Mouse (Mus musculus) c-Kit-negative CD71-positive TER-119-positive erythroid progenitor cells, embryonic 14.5 days (primary cell): Measurements from ENCODE around the gene Ankrd44.

Experiments
- DNase-seq: peaks from one replicate; pipeline ENCODE4 v3.0.0-alpha.2; 2013; ENCODE audit warnings: low read depth, low spot score

The Ankrd44 gene

GRCm38 (mm10) chr1:54922707-54923106 is 3.5 kb downstream of the Ankrd44 start:
- no peak for DNase-seq

- no peak for DNase-seq
These were observed 4.1 kb downstream of the Ankrd44 start for GRCm38 (mm10) chr1:54922025-54922574.

- no peak for DNase-seq
These were observed 6.1 kb downstream of the Ankrd44 start for GRCm38 (mm10) chr1:54920132-54920531.

GRCm38 (mm10) chr1:54916456-54916855 is 9.7 kb downstream of the Ankrd44 start:
- no peak for DNase-seq

GRCm38 (mm10) chr1:54914387-54914786 is 11.8 kb downstream of the Ankrd44 start:
- no peak for DNase-seq

- no peak for DNase-seq
These were observed 12.8 kb downstream of the Ankrd44 start for GRCm38 (mm10) chr1:54913379-54913873.

- no peak for DNase-seq
These were observed 13.2 kb downstream of the Ankrd44 start for GRCm38 (mm10) chr1:54913063-54913335.

GRCm38 (mm10) chr1:54912290-54913062 is 13.7 kb downstream of the Ankrd44 start:
- DNase-seq, result no peak

GRCm38 (mm10) chr1:54911256-54911610 is 15.0 kb downstream of the Ankrd44 start:
- no peak for DNase-seq

- DNase-seq, result no peak
These were observed 15.5 kb downstream of the Ankrd44 start for GRCm38 (mm10) chr1:54910489-54911255.

GRCm38 (mm10) chr1:54908786-54909185 is 17.4 kb downstream of the Ankrd44 start:
- DNase-seq, result no peak

GRCm38 (mm10) chr1:54907066-54907639 is 19.0 kb downstream of the Ankrd44 start:
- no peak for DNase-seq

- no peak for DNase-seq
These were observed 19.9 kb downstream of the Ankrd44 start for GRCm38 (mm10) chr1:54906322-54906721.

GRCm38 (mm10) chr1:54905632-54906031 is 20.6 kb downstream of the Ankrd44 start:
- no peak for DNase-seq

- no peak for DNase-seq
These were observed 22.0 kb downstream of the Ankrd44 start for GRCm38 (mm10) chr1:54904165-54904564.

- DNase-seq, result no peak
These were observed 23.4 kb downstream of the Ankrd44 start for GRCm38 (mm10) chr1:54902689-54903246.

- DNase-seq, result no peak
These were observed 25.1 kb downstream of the Ankrd44 start for GRCm38 (mm10) chr1:54901084-54901483.

GRCm38 (mm10) chr1:54899247-54899646 is 26.9 kb downstream of the Ankrd44 start:
- no peak for DNase-seq

GRCm38 (mm10) chr1:54898656-54899084 is 27.5 kb downstream of the Ankrd44 start:
- no peak for DNase-seq

- no peak for DNase-seq
These were observed 28.5 kb downstream of the Ankrd44 start for GRCm38 (mm10) chr1:54897726-54898125.

- no peak for DNase-seq
These were observed 29.8 kb downstream of the Ankrd44 start for GRCm38 (mm10) chr1:54896109-54897085.
